Mouse (Mus musculus) heart, embryonic 16.5 days (tissue): ENCODE results near the gene Src. TPM values are rescaled to one million over a fixed set of nuclear protein-coding genes. Genes with fewer than 3 reads are reported as not detected.
"Not testable (repeated sequence)": the region's sequence is repeated elsewhere in the genome, so short reads cannot be mapped to it uniquely, and the experiment has no call there.

Source experiments
- ATAC-seq: fragments of 200-750 bp; cut with Nextera tagmentation; replicated peaks from 2 replicates; pipeline ENCODE4 v1.8.0; 2017; ENCODE audit warnings: moderate number of reproducible peaks; ENCODE audit not compliant: insufficient read depth, low FRiP score; ENCODE audit errors: extremely low read depth
- H3K27ac ChIP-seq: fragments of 300-500 bp; sonication (generic); 2 replicates; pipeline ENCODE4 v1.5.1; 2014; ENCODE audit warnings: mild to moderate bottlenecking, low read length, control low read depth, moderate library complexity
- H3K27me3 ChIP-seq: fragments of 300-500 bp; sonication (generic); 2 replicates; pipeline ENCODE4 v1.6.1; 2014; ENCODE audit warnings: low read length, mixed read lengths; ENCODE audit not compliant: control insufficient read depth, insufficient read depth
- H3K36me3 ChIP-seq: fragments of 300-500 bp; sonication (generic); 2 replicates; pipeline ENCODE4 v1.6.1; 2014; ENCODE audit not compliant: control insufficient read depth, insufficient read depth
- H3K4me1 ChIP-seq: fragments of 300-500 bp; sonication (generic); 2 replicates; pipeline ENCODE4 v1.6.1; 2014; ENCODE audit warnings: low read length, mixed read lengths; ENCODE audit not compliant: control insufficient read depth, insufficient read depth
- H3K4me2 ChIP-seq: fragments of 300-500 bp; sonication (generic); 2 replicates; pipeline ENCODE4 v1.6.1; 2014; ENCODE audit warnings: low read depth, mild to moderate bottlenecking, control low read depth, low read length
- H3K4me3 ChIP-seq: fragments of 300-500 bp; sonication (generic); 2 replicates; pipeline ENCODE4 v1.5.1; 2014; ENCODE audit warnings: mild to moderate bottlenecking, control low read depth, low read length
- H3K9ac ChIP-seq: fragments of 300-500 bp; sonication (generic); 2 replicates; pipeline ENCODE4 v1.6.1; 2014; ENCODE audit warnings: low read length, control low read depth
- H3K9me3 ChIP-seq: fragments of 300-500 bp; sonication (generic); replicated peaks from 2 replicates; pipeline ENCODE4 v1.6.1; 2016; ENCODE audit warnings: low read length; ENCODE audit not compliant: control insufficient read depth
- WGBS: fragments of 180-500 bp; shearing (Covaris S2); extraction: QIAGEN DNeasy Blood & Tissue Kit; methylation state at CpG from one replicate; pipeline ENCODE4 v1.1.7; 2014; 5-methylcytosine and 5-hydroxymethylcytosine counted together
- polyA plus RNA-seq: library from polyadenylated mRNA; unstranded; fragments of >200 nt; fragmentation: Nextera tagmentation; extraction: Ambion mirVana; gene quantifications from 2 replicates; pipeline ENCODE4 v1.2.1, GENCODE M21; 2015

The Src gene
- 5.7 and 6.9 TPM in 2 replicates for polyA plus RNA-seq

DNA sequence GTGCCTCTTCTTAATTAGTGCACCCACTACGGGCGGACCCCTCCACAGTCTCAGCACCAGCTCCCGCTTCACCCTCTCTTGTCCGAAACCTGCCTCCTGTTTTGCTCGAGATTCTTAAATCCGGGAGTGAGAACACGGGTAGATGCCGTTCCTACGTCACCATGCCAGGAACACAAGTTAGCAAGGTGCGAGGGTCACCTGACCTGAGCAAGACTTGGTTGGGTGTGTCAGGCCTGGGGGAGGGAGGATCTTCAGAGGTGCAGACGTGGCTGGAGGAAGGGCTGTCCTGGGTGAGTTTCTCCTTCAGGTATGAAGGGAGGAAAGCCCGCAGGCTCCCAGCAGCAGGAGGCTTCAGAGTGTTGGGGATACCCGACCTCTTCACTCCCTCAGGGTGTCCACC lies at the start of gene Src:
Gene Src (plus strand): TSS at position 239 of the 400 bp plus-strand sequence.
- Histone ChIP-seq H3K4me3 (no peak within 1 kb of the TSS), H3K4me2 (no peak within 1 kb of the TSS), H3K9me3 (no peaks in the 10 kb centered on the region), H3K36me3 (no peaks in the 10 kb centered on the region), H3K4me1 (peaks cover 5% of the 10 kb centered on the region), H3K27me3 (no peaks in the 10 kb centered on the region), H3K9ac (no peak within 1 kb of the TSS), H3K27ac (no peak within 1 kb of the TSS)
- no peak for ATAC-seq
- WGBS = 33% methylated on average over 13 of the region's 13 CpGs

DNA sequence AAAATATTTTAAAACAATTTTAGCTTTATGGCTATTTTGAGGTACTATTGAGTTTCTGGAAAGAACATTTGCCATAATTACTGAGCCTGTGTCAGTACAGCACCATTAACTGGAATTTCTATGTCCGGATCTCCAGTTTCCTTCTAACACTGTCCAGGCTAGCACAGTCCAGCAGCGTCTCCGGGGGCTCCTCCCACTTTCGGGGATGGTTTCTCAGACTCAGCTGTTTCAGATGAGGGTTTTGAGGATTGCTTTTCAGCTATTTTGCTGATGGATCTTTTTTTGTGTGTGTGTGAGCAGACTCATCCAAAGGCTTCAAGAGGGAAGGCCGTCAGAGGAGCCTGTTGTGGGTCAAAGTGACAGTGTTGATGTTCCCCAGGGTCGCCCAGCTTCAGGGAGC lies 46.5 kb upstream of the Src start:
- H3K27me3 ChIP-seq = no peaks in the 10 kb centered on the region
- H3K4me3 ChIP-seq = no peak overlapping the region
- H3K9ac ChIP-seq = no peak overlapping the region
- no peak for ATAC-seq
- H3K4me1 ChIP-seq = peaks cover 31% of the 10 kb centered on the region
- no peak overlapping the region for H3K4me2 ChIP-seq
- H3K27ac ChIP-seq = no peak overlapping the region
- H3K9me3 ChIP-seq = no peaks in the 10 kb centered on the region
- no peaks in the 10 kb centered on the region for H3K36me3 ChIP-seq
- WGBS = 49% methylated on average over 6 of the region's 6 CpGs

DNA sequence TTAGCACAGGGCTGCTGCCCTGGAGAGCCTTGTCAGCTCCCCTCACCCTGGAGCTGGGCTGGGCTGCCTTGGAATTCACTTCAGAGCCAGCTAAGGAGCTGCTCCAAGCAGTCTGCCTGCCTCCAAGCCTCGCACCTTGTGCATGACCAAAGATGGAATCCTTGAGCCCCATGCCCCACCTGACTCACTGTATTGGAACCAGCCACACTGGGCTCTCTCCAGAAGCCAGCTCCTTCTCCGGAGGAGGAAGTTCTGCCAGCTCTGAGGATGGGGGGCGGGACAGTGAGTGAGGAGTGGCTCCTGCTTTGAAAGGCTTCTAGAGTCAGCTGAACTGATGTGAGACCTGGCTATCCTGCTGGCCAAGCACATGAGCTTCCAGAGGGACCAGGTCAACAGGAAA lies 44.6 kb upstream of the Src start:
- Histone ChIP-seq H3K36me3 (no peaks in the 10 kb centered on the region), H3K27me3 (no peaks in the 10 kb centered on the region), H3K4me2 (no peak overlapping the region), H3K27ac (no peak overlapping the region), H3K4me1 (peaks cover 28% of the 10 kb centered on the region), H3K4me3 (no peak overlapping the region), H3K9ac (no peak overlapping the region), H3K9me3 (no peaks in the 10 kb centered on the region)
- ATAC-seq = no peak
- 68% methylated on average over 3 of the region's 3 CpGs for WGBS

DNA sequence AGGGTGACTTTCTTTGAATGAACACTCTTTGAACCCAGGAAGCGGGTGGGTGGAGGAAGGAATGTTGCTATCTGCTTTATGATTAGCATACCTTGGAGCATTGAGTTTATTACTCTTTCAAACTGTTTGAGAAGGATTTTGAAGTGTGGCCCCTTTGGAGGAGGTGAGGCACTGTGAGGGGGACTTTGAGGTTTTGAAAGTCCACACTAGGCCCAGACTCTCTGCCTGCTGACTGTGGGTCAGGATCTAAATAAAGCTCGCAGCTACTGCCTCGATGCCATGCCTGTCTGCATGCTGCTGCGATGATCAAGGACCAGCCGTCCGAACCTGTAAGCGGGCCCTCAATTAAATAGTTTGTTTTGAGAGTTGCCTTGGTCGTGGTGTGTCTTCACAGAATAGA lies 43.2 kb upstream of the Src start:
- H3K27ac ChIP-seq = no peak overlapping the region
- peaks cover 25% of the 10 kb centered on the region for H3K4me1 ChIP-seq
- no peak for ATAC-seq
- H3K36me3 ChIP-seq = peaks cover 6% of the 10 kb centered on the region; the same call in 1 of the 2 replicates
- H3K9ac ChIP-seq = no peak overlapping the region
- no peaks in the 10 kb centered on the region for H3K9me3 ChIP-seq
- H3K4me3 ChIP-seq = no peak overlapping the region
- WGBS = 36% methylated on average over 7 of the region's 8 CpGs
- H3K27me3 ChIP-seq = no peaks in the 10 kb centered on the region
- no peak overlapping the region for H3K4me2 ChIP-seq

DNA sequence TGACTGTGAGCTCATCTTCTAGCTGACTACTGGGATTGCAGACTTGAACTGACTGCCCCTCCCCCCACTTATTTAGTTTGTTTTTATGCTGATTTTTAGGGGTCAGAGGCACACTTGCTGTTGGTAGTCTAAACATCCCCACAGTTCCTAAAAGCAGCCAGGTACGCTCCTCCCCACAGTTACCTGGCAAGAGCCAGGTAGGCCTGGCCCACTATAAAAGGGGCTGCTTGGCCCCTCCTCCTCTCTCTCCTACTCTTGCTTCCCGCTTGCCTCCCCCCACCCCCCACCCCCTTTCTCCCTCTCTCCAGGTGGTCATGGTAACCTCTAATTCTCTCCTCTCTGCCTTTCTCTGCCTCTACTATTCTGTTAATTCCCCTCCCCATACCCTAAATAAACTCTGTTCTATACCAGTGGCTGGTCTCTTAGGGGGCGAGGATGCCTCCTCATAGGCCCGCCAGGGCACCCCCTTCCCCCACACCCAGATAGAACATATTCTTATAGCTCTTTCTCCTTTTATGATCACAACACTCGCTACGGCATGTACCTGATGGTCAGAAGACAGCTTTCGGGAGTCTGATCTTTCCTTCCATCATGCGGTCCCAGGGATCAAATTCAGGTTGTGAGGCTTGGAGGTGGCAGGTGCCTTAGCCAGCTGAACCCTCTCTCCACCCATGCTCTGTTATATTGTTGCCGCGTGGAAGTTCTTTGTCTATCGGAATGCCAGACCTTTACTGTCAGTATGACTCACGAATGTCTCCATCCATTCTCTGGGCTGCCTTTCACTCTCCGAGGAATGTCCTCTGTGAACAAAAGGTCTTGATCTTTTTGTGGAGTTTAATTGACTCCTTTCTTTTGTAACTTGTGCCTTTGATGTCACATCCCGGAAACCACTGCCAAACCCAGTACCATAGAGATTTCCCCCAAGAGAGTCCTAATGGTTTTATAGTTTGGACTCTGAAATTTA lies 42.2 kb upstream of the Src start:
- ATAC-seq = no peak
- WGBS = 52% methylated on average over 14 of the region's 14 CpGs
- H3K27ac ChIP-seq = no peak overlapping the region

DNA sequence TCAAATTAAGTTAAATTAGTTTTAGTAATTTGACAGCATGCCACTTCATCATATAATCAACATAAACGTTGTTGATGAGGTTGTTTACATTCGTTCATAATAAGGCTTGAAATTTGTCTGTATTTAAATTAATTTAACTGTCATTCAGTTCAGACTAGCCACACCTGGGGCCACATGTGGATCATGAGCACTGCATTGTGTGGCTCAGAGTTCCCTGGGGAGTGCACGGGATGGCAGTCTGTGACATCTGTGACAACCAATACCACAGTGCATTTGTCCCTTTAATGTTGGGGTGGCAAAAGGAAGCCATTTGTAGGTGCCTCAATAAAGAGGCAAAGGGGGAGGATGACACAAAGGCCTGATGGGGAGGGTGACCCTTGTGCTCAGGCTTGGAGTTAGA lies 41.2 kb upstream of the Src start:
- Histone ChIP-seq H3K4me3 (no peak overlapping the region), H3K9ac (no peak overlapping the region), H3K27ac (no peak overlapping the region), H3K27me3 (no peaks in the 10 kb centered on the region), H3K4me2 (no peak overlapping the region), H3K36me3 (peaks cover 9% of the 10 kb centered on the region), H3K9me3 (no peaks in the 10 kb centered on the region), H3K4me1 (peaks cover 21% of the 10 kb centered on the region)
- no peak for ATAC-seq
- WGBS = 71% methylated on average over 3 of the region's 3 CpGs

More for the DNA sequence above, 42.2 kb upstream of the Src start:
- Histone ChIP-seq H3K36me3 (peaks cover 8% of the 10 kb centered on the region), H3K4me2 (no peak overlapping the region), H3K9me3 (no peaks in the 10 kb centered on the region), H3K4me3 (no peak overlapping the region), H3K9ac (no peak overlapping the region), H3K4me1 (peaks cover 25% of the 10 kb centered on the region), H3K27me3 (no peaks in the 10 kb centered on the region)

DNA sequence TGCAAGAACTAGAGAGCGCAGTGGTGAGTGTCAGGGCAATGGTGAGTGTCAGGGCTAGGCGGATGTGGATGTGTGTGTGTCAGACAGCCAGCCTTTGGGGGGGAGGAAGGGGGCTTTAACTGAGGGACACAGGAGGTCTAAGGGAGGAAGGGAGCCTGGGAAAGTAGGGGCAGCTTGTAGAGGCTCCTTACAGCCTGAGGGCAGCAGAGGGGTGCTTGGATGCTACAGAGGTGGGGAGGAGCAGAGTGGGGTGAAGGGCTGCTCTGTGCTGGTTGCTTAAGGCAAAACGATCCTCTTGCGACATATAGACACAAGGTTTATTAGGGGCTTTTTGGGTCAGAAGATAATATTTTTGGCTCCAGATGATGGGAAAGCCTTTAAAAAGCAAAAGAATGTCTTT lies 33.4 kb upstream of the Src start:
- no peak overlapping the region for H3K4me3 ChIP-seq
- H3K9me3 ChIP-seq = no peaks in the 10 kb centered on the region
- H3K27ac ChIP-seq = no peak overlapping the region
- no peak overlapping the region for H3K4me2 ChIP-seq
- peaks cover 15% of the 10 kb centered on the region for H3K36me3 ChIP-seq
- no peaks in the 10 kb centered on the region for H3K27me3 ChIP-seq
- WGBS = 91% methylated on average over 4 of the region's 4 CpGs
- ATAC-seq = no peak
- H3K4me1 ChIP-seq = no peaks in the 10 kb centered on the region
- no peak overlapping the region for H3K9ac ChIP-seq

DNA sequence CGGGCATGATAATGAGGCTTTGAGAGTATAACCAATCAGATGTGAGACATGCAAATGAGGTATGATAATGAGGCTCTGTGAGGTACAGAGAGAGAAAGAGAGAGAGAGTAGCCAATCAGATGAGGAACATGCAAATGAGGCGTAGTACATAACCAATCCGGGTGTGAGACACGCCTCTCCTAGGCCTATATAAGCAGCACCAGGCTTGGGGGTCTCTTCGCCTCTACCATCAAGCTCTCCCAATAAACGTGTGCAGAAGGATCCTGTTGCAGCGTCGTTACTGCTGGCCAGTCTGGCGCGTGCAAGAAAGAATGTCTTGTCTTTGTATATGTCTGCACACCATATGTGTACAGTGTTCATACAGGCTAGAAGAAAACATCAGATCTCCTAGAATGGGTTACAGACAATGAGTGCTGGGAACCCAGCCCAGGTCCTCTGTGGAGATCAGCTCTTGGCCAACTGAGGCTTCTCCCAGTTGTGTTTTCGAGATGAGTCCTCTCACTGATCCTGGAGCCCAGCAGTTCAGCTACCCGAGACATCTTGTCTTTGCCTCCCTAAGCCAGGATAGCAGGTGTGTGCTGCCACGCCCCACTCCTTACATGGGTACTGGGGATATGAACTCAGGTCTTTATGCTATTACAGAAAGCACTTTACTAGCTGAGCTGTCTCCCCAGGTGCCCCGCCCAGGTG lies 29.2 kb upstream of the Src start:
- H3K4me2 ChIP-seq, H3K27me3 ChIP-seq, H3K9ac ChIP-seq, H3K9me3 ChIP-seq, H3K4me1 ChIP-seq, H3K27ac ChIP-seq, H3K4me3 ChIP-seq, H3K36me3 ChIP-seq, ATAC-seq: not testable (repeated sequence)
- WGBS = 95% methylated on average over 14 of the region's 14 CpGs

DNA sequence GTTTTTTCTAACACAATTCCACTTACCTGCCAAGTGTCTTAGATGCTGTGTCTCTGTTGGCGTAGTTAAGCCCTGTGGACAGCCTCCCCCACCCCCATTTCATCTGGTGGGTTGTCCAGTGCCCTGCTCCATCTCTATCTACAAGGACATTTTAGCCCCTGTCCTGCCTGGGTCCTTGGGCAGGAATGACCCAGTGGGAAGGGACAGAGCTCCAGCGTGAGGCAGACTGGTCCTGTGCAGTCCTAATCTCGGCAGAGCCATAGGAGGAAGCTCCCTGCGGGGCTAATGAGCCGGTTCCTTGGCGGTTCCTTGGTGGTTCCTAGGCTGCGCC lies 28.7 kb upstream of the Src start:
- Histone ChIP-seq H3K4me2 (no peak overlapping the region), H3K9me3 (no peaks in the 10 kb centered on the region), H3K36me3 (0 out of 2 replicates have a peak, but pooled peaks cover 2% of the 10 kb centered on the region), H3K4me1 (no peaks in the 10 kb centered on the region), H3K27me3 (no peaks in the 10 kb centered on the region), H3K4me3 (no peak overlapping the region), H3K9ac (no peak overlapping the region), H3K27ac (no peak overlapping the region)
- no peak for ATAC-seq
- WGBS = 84% methylated on average over 7 of the region's 7 CpGs
